Mouse (Mus musculus) MEL (cell line): ENCODE measurements around the gene Agmat. TPM values are rescaled to one million over a fixed set of nuclear protein-coding genes. Genes with fewer than 3 reads are reported as not detected.

Source experiments
- DNase-seq: peaks from one replicate; pipeline ENCODE4 v3.0.0; 2011; ENCODE audit warnings: low read depth, low spot score
- H3K27ac ChIP-seq: 2 replicates; pipeline ENCODE4 v1.5.1; 2012; ENCODE audit warnings: low read depth, mild to moderate bottlenecking, control low read depth, low read length, moderate library complexity; ENCODE audit not compliant: control insufficient read depth
- H3K27me3 ChIP-seq, 2 experiments: fragments of 150-350 bp in 1 of 2; sonication (generic) in 1 of 2; 2 replicates each; pipeline ENCODE4 v1.6.1; 2012; ENCODE audit warnings: low read length in 2 of 2, mild to moderate bottlenecking in 2 of 2, improper control_type of control experiment in 1 of 2, moderate library complexity in 1 of 2; ENCODE audit not compliant: insufficient read depth in 2 of 2, control insufficient read depth in 1 of 2
- H3K36me3 ChIP-seq, 2 experiments: 2 replicates each; pipeline ENCODE4 v1.6.1; 2012 to 2014; ENCODE audit warnings: low read length in 2 of 2, improper control_type of control experiment in 1 of 2, inconsistent platforms in 1 of 2, mild to moderate bottlenecking in 1 of 2; ENCODE audit not compliant: insufficient read depth in 2 of 2, control insufficient read depth in 1 of 2
- H3K4me1 ChIP-seq, 2 experiments: fragments of 150-350 bp in 1 of 2; sonication (generic) in 1 of 2; 2 replicates each; pipeline ENCODE4 v1.6.1; 2012; ENCODE audit warnings: low read length in 2 of 2, improper control_type of control experiment in 1 of 2, mild to moderate bottlenecking in 1 of 2; ENCODE audit not compliant: insufficient read depth in 2 of 2, control insufficient read depth in 1 of 2
- H3K4me3 ChIP-seq, 2 experiments: fragments of 150-350 bp in 1 of 2; sonication (generic) in 1 of 2; 2 replicates each; pipeline ENCODE4 v1.5.1; 2012; ENCODE audit warnings: low read depth in 2 of 2, low read length in 2 of 2, mild to moderate bottlenecking in 2 of 2, moderate library complexity in 2 of 2, control low read depth in 1 of 2, improper control_type of control experiment in 1 of 2; ENCODE audit not compliant: control insufficient read depth in 1 of 2, insufficient read depth in 1 of 2
- H3K79me2 ChIP-seq: 2 replicates; pipeline ENCODE4 v1.6.1; 2012; ENCODE audit warnings: mild to moderate bottlenecking, low read length, moderate library complexity; ENCODE audit not compliant: control insufficient read depth, poor library complexity, insufficient read depth
- H3K9ac ChIP-seq: 2 replicates; pipeline ENCODE4 v1.6.1; 2012; ENCODE audit warnings: low read depth, mild to moderate bottlenecking, control low read depth, low read length, moderate library complexity; ENCODE audit not compliant: control insufficient read depth, poor library complexity, severe bottlenecking
- H3K9me3 ChIP-seq: fragments of 150-350 bp; sonication (generic); replicated peaks from 2 replicates; pipeline ENCODE4 v1.6.1; 2012; ENCODE audit warnings: mild to moderate bottlenecking, low read length, improper control_type of control experiment, moderate library complexity; ENCODE audit not compliant: insufficient read depth
- BHLHE40 ChIP-seq: IDR thresholded peaks from 2 replicates; pipeline ENCODE4 v1.6.1; 2012; ENCODE audit warnings: low read depth, mild to moderate bottlenecking, inconsistent platforms, low read length, improper control_type of control experiment, borderline replicate concordance
- CTCF ChIP-seq, 3 experiments: IDR thresholded peaks in 2 of 3; conservative IDR thresholded peaks in 1 of 3; 2 replicates each; pipeline ENCODE4 v1.5.1; 2011 to 2012; ENCODE audit warnings: low read length in 3 of 3, low read depth in 2 of 3, mild to moderate bottlenecking in 2 of 3, improper control_type of control experiment in 1 of 3, inconsistent platforms in 1 of 3, mixed read lengths in 1 of 3, moderate library complexity in 1 of 3; ENCODE audit not compliant: control insufficient read depth in 1 of 3, insufficient read depth in 1 of 3, poor library complexity in 1 of 3, severe bottlenecking in 1 of 3
- E2F4 ChIP-seq: IDR thresholded peaks from 2 replicates; pipeline ENCODE4 v1.6.1; 2011; ENCODE audit warnings: low read depth, low read length, improper control_type of control experiment, borderline replicate concordance
- EP300 ChIP-seq, 2 experiments: IDR thresholded peaks; 2 replicates each; pipeline ENCODE4 v1.6.1; 2011; ENCODE audit warnings: improper control_type of control experiment in 2 of 2, low read length in 2 of 2, low read depth in 1 of 2, mild to moderate bottlenecking in 1 of 2
- GABPA ChIP-seq: IDR thresholded peaks from 2 replicates; pipeline ENCODE4 v1.6.1; 2012; ENCODE audit warnings: low read depth, mild to moderate bottlenecking, inconsistent platforms, low read length, improper control_type of control experiment, moderate library complexity
- JUND ChIP-seq: IDR thresholded peaks from 2 replicates; pipeline ENCODE4 v1.6.1; 2011; ENCODE audit warnings: low read depth, mild to moderate bottlenecking, improper control_type of control experiment, low read length
- KAT2A ChIP-seq: conservative IDR thresholded peaks from 2 replicates; pipeline ENCODE4 v1.6.1; 2012; ENCODE audit warnings: low read depth, low read length, improper control_type of control experiment, inconsistent platforms
- MAFK ChIP-seq: IDR thresholded peaks from 2 replicates; pipeline ENCODE4 v1.6.1; 2011; ENCODE audit warnings: low read depth, mild to moderate bottlenecking, low read length, improper control_type of control experiment, borderline replicate concordance
- MAZ ChIP-seq: IDR thresholded peaks from 2 replicates; pipeline ENCODE4 v1.6.1; 2012; ENCODE audit warnings: low read depth, mild to moderate bottlenecking, inconsistent platforms, low read length, improper control_type of control experiment
- MYB ChIP-seq: IDR thresholded peaks from 2 replicates; pipeline ENCODE4 v1.6.1; 2011; ENCODE audit warnings: mild to moderate bottlenecking, low read depth, low read length, improper control_type of control experiment
- MYC ChIP-seq: IDR thresholded peaks from 2 replicates; pipeline ENCODE4 v1.6.1; 2011; ENCODE audit warnings: low read depth, mild to moderate bottlenecking, low read length, improper control_type of control experiment, moderate library complexity
- NELFE ChIP-seq: IDR thresholded peaks from 2 replicates; pipeline ENCODE4 v1.6.1; 2011; ENCODE audit warnings: low read depth, low read length, improper control_type of control experiment
- NRF1 ChIP-seq: IDR thresholded peaks from 2 replicates; pipeline ENCODE4 v1.6.1; 2014; ENCODE audit warnings: low read depth, mild to moderate bottlenecking, inconsistent platforms, low read length, improper control_type of control experiment, moderate library complexity; ENCODE audit not compliant: poor library complexity, insufficient read depth, severe bottlenecking
- POLR2A ChIP-seq, 2 experiments: IDR thresholded peaks; 2 replicates each; pipeline ENCODE4 v1.6.1; 2011 to 2012; ENCODE audit warnings: low read length in 2 of 2, mild to moderate bottlenecking in 2 of 2, control low read depth in 1 of 2, improper control_type of control experiment in 1 of 2, low read depth in 1 of 2, moderate library complexity in 1 of 2; ENCODE audit not compliant: control insufficient read depth in 1 of 2, insufficient read depth in 1 of 2, poor library complexity in 1 of 2
- POLR2AphosphoS2 ChIP-seq: IDR thresholded peaks from 2 replicates; pipeline ENCODE4 v1.6.1; 2011; ENCODE audit warnings: low read length, improper control_type of control experiment
- POLR2AphosphoS5 ChIP-seq: IDR thresholded peaks from 2 replicates; pipeline ENCODE4 v1.6.1; 2012; ENCODE audit warnings: low read depth, borderline replicate concordance, mild to moderate bottlenecking, inconsistent platforms, low read length, moderate library complexity, mixed read lengths
- RCOR1 ChIP-seq: IDR thresholded peaks from 2 replicates; pipeline ENCODE4 v1.6.1; 2012; ENCODE audit warnings: low read depth, mild to moderate bottlenecking, inconsistent platforms, low read length, improper control_type of control experiment
- SIN3A ChIP-seq: IDR thresholded peaks from 2 replicates; pipeline ENCODE4 v1.6.1; 2012; ENCODE audit warnings: low read length, improper control_type of control experiment, inconsistent platforms
- TBP ChIP-seq: IDR thresholded peaks from 2 replicates; pipeline ENCODE4 v1.8.0; 2011; ENCODE audit warnings: low read depth, low read length, improper control_type of control experiment
- USF1 ChIP-seq: IDR thresholded peaks from 2 replicates; pipeline ENCODE4 v1.6.1; 2014; ENCODE audit warnings: low read depth, mild to moderate bottlenecking, inconsistent platforms, low read length, improper control_type of control experiment, moderate library complexity
- ZC3H11A ChIP-seq: IDR thresholded peaks from 2 replicates; pipeline ENCODE4 v1.6.1; 2012; ENCODE audit warnings: low read depth, mild to moderate bottlenecking, inconsistent platforms, low read length, improper control_type of control experiment
- ZNF384 ChIP-seq: IDR thresholded peaks from 2 replicates; pipeline ENCODE4 v1.6.1; 2012; ENCODE audit warnings: low read depth, mild to moderate bottlenecking, inconsistent platforms, low read length, improper control_type of control experiment
- polyA plus RNA-seq, 2 experiments: library from polyadenylated mRNA; stranded (reverse) in 1 of 2; unstranded in 1 of 2; fragments of >175 nt in 1 of 2; fragments of >200 nt in 1 of 2; gene quantifications; 2 replicates each; pipeline versions ENCODE4 v1.2.1 to v1.2.4; 2012; ENCODE audit warnings: low replicate concordance in 2 of 2, low read depth in 1 of 2; ENCODE audit not compliant: insufficient read length in 2 of 2, insufficient read depth in 1 of 2, missing spikeins in 1 of 2
- total RNA-seq: library from RNA; depleted of rRNA; stranded (reverse); fragments of 300-350 nt; gene quantifications from 2 replicates; pipeline ENCODE4 v1.2.3, GENCODE M21; 2012

The Agmat gene
- total and polyA plus RNA-seq, 3 experiments, result 0.07 to 0.12 TPM; not detected in 1

DNA sequence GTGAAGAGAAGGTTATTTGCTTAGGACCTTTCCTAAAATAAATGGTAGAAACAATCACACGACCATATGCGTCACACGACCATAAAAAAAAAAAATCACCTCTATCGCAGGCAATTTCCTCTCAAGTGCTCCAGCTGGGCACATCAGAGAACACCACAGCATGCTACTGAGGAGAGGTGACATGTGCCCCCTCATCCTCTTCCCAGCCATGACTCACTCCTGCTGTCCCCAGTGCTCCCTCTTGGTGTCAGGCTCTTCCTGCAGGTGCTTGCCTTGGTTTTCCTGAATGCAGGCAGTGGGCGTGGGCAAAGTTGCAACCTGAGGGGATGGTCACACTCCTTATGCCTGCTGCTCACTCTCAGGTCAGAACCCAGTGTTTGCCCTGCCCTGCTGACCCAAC is 38.4 kb downstream of the Agmat start:
- Histone ChIP-seq H3K36me3 (no peaks in the 10 kb centered on the region; a peak in 3 of 4 replicates), H3K27ac (no peak overlapping the region), H3K79me2 (no peaks in the 10 kb centered on the region), H3K9ac (no peak overlapping the region), H3K27me3 (no peaks in the 10 kb centered on the region), H3K4me1 (peaks cover 0 to 5% of the 10 kb centered on the region in 2 experiments; a peak in 2 of 4 replicates), H3K9me3 (no peaks in the 10 kb centered on the region), H3K4me3 (no peak overlapping the region)
- DNase-seq, result no peak
- TF ChIP-seq MAZ (no peak), MYB (no peak), CTCF (IDR thresholded peaks at IDR 0.05 in 2 of 3, conservative IDR thresholded peaks at IDR 0.05 in 1 of 3; ENCODE audit: control insufficient read depth in 1 of 3, insufficient read depth in 1 of 3, low read depth in 2 of 3, low read length in 3 of 3, poor library complexity in 1 of 3, severe bottlenecking in 1 of 3) (no peak), POLR2A (IDR thresholded peaks at IDR 0.05; ENCODE audit: control insufficient read depth in 1 of 2, insufficient read depth in 1 of 2, low read depth in 1 of 2, low read length in 2 of 2, poor library complexity in 1 of 2) (no peak)

DNA sequence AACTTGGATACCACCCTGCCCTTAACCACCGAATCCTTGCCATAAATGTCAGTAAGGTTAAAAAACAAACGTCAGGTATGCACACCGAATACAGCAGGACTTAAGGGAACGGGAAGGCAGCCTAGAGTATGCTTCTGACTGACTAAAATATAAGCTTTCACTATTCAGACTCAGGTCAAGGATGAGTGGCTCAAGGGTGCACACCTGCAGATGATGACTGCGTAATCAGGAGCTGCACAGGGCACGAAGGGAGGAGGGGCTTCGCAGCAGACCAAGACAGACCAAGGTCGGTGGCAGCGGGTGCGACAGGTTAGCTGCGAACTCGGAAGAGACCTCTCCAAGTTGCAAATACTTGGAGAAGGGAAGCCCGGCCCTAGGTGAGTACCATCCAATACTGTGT is 39.7 kb downstream of the Agmat start:
- Histone ChIP-seq H3K27ac (no peak overlapping the region), H3K4me3 (no peak overlapping the region), H3K9me3 (no peaks in the 10 kb centered on the region), H3K27me3 (no peaks in the 10 kb centered on the region), H3K4me1 (peaks cover 0 to 6% of the 10 kb centered on the region in 2 experiments; a peak in 2 of 4 replicates), H3K9ac (no peak overlapping the region), H3K36me3 (no peaks in the 10 kb centered on the region; a peak in 3 of 4 replicates), H3K79me2 (peaks cover 2% of the 10 kb centered on the region; the same call in 1 of the 2 replicates)
- no peak for TF ChIP-seq MYC
- no peak for TF ChIP-seq MAZ
- no peak for TF ChIP-seq NELFE
- TF ChIP-seq GABPA, result no peak
- no peak for TF ChIP-seq NRF1
- no peak for TF ChIP-seq EP300 (IDR thresholded peaks at IDR 0.05; ENCODE audit: low read depth in 1 of 2, low read length in 2 of 2)
- no peak for TF ChIP-seq MAFK
- no peak for TF ChIP-seq KAT2A
- no peak for TF ChIP-seq ZNF384
- no peak for TF ChIP-seq POLR2AphosphoS2
- no peak for TF ChIP-seq SIN3A
- no peak for TF ChIP-seq USF1
- no peak for TF ChIP-seq BHLHE40
- TF ChIP-seq MYB, result no peak
- TF ChIP-seq POLR2AphosphoS5, result no peak
- TF ChIP-seq TBP, result no peak
- no peak for TF ChIP-seq E2F4
- no peak for TF ChIP-seq ZC3H11A
- TF ChIP-seq RCOR1, result no peak
- TF ChIP-seq JUND, result no peak
- no peak for DNase-seq
